Mouse (Mus musculus) forebrain, embryonic 11.5 days (tissue): ENCODE data around the gene Epha7. TPM values are rescaled to one million over a fixed set of nuclear protein-coding genes. Genes with fewer than 3 reads are reported as not detected.
A peak's percentile ranks its signal among the peaks of the same experiment; 100 is the strongest.

ENCODE experiments used
- ATAC-seq: fragments of 200-750 bp; cut with Nextera tagmentation; replicated peaks from 2 replicates; pipeline ENCODE4 v1.8.0; 2017; ENCODE audit warnings: moderate TSS enrichment; ENCODE audit not compliant: low FRiP score
- DNase-seq: peaks from one replicate; pipeline ENCODE4 v3.0.0-alpha.2; 2017; ENCODE audit warnings: low spot score
- H3K27ac ChIP-seq: fragments of 300-500 bp; sonication (generic); 2 replicates; pipeline ENCODE4 v1.5.1; 2014; ENCODE audit warnings: low read depth, low read length
- H3K27me3 ChIP-seq: fragments of 300-500 bp; sonication (generic); 2 replicates; pipeline ENCODE4 v1.6.1; 2014; ENCODE audit warnings: mild to moderate bottlenecking, low read length, mixed read lengths; ENCODE audit not compliant: control insufficient read depth, insufficient read depth
- H3K36me3 ChIP-seq: fragments of 300-500 bp; sonication (generic); 2 replicates; pipeline ENCODE4 v1.6.1; 2014; ENCODE audit warnings: mild to moderate bottlenecking, low read length, moderate library complexity, mixed read lengths; ENCODE audit not compliant: control insufficient read depth, insufficient read depth
- H3K4me1 ChIP-seq: fragments of 300-500 bp; sonication (generic); replicated peaks from 2 replicates; pipeline ENCODE4 v1.6.1; 2014; ENCODE audit warnings: low read length, mixed read lengths; ENCODE audit not compliant: control insufficient read depth, insufficient read depth
- H3K4me2 ChIP-seq: fragments of 300-500 bp; sonication (generic); 2 replicates; pipeline ENCODE4 v1.6.1; 2014; ENCODE audit warnings: low read depth, mild to moderate bottlenecking, low read length, moderate library complexity, mixed read lengths; ENCODE audit not compliant: severe bottlenecking
- H3K4me3 ChIP-seq: fragments of 300-500 bp; sonication (generic); 2 replicates; pipeline ENCODE4 v1.5.1; 2014; ENCODE audit warnings: low read depth, low read length
- H3K9ac ChIP-seq: fragments of 300-500 bp; sonication (generic); 2 replicates; pipeline ENCODE4 v1.6.1; 2014; ENCODE audit warnings: low read length
- H3K9me3 ChIP-seq: fragments of 300-500 bp; sonication (generic); 2 replicates; pipeline ENCODE4 v1.6.1; 2016; ENCODE audit warnings: low read length, mixed read lengths; ENCODE audit not compliant: control insufficient read depth
- WGBS: fragments of 180-500 bp; shearing (Covaris S2); extraction: QIAGEN DNeasy Blood & Tissue Kit; methylation state at CpG from one replicate; pipeline ENCODE4 v1.1.7; 2014; 5-methylcytosine and 5-hydroxymethylcytosine counted together
- polyA plus RNA-seq: library from polyadenylated mRNA; unstranded; fragments of >200 nt; fragmentation: Nextera tagmentation; extraction: Ambion mirVana; gene quantifications from 2 replicates; pipeline ENCODE4 v1.2.1, GENCODE M21; 2014

Gene Epha7
- polyA plus RNA-seq, 1 experiment from 2014 or later, result 61.6 TPM

GRCm38 (mm10) chr4:28881271-28882044 lies 68.5 kb downstream of the Epha7 start:
- Histone ChIP-seq H3K4me2 (no peak overlapping the region), H3K9ac (no peak overlapping the region), H3K4me1 (peaks cover 3% of the 10 kb centered on the region; the same call in 1 of the 2 replicates), H3K27ac (no peak overlapping the region), H3K27me3 (no peaks in the 10 kb centered on the region), H3K9me3 (no peaks in the 10 kb centered on the region), H3K4me3 (no peak overlapping the region), H3K36me3 (no peaks in the 10 kb centered on the region)
- WGBS, result 33% methylated on average over 5 of the region's 5 CpGs
- ATAC-seq (no peak), DNase-seq (no peak)

DNA sequence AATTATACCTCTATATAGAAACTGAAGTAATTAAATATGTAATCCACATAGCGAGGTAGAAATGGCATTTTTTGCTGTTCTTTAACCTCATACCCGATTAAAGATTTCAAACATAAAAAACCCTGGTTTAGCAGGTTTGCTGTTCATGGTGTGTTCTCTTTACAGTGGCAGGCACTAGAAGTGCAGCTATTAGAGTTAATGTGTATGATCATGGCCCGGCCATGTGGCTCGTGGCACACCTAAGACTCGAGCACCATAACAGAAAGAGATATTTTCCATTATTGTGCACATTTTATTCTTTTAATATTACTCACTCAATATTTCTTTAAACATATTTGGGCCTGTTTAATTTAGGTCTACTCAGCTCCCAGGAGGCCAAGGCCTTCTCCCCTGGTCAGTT lies 76.7 kb downstream of the Epha7 start:
- Histone ChIP-seq H3K4me2 (no peak overlapping the region), H3K4me3 (no peak overlapping the region), H3K9me3 (no peaks in the 10 kb centered on the region), H3K27me3 (no peaks in the 10 kb centered on the region), H3K27ac (no peak overlapping the region), H3K9ac (no peak overlapping the region), H3K4me1 (no peaks in the 10 kb centered on the region), H3K36me3 (no peaks in the 10 kb centered on the region)
- 90% methylated on average over 5 of the region's 5 CpGs for WGBS
- DNase-seq (no peak), ATAC-seq (no peak)

- no peaks in the 10 kb centered on the region for H3K27me3 ChIP-seq
- no peak overlapping the region for H3K9ac ChIP-seq
- 76% methylated on average over 3 of the region's 3 CpGs for WGBS
- DNase-seq (no peak), ATAC-seq (no peak)
- H3K4me1 ChIP-seq, result no peaks in the 10 kb centered on the region
- no peak overlapping the region for H3K4me3 ChIP-seq
- no peaks in the 10 kb centered on the region for H3K9me3 ChIP-seq
- no peaks in the 10 kb centered on the region for H3K36me3 ChIP-seq
- no peak overlapping the region for H3K4me2 ChIP-seq
- H3K27ac ChIP-seq, result no peak overlapping the region
These were observed 77.2 kb downstream of the Epha7 start for GRCm38 (mm10) chr4:28890102-28890501.

- Histone ChIP-seq H3K9me3 (no peaks in the 10 kb centered on the region), H3K27me3 (no peaks in the 10 kb centered on the region), H3K9ac (no peak overlapping the region), H3K4me2 (no peak overlapping the region), H3K36me3 (no peaks in the 10 kb centered on the region), H3K4me1 (no peaks in the 10 kb centered on the region), H3K27ac (no peak overlapping the region), H3K4me3 (no peak overlapping the region)
- ATAC-seq (no peak), DNase-seq (no peak)
- 91% methylated on average over 7 of the region's 7 CpGs for WGBS
These were observed 82.5 kb downstream of the Epha7 start for GRCm38 (mm10) chr4:28895480-28895879.

DNA sequence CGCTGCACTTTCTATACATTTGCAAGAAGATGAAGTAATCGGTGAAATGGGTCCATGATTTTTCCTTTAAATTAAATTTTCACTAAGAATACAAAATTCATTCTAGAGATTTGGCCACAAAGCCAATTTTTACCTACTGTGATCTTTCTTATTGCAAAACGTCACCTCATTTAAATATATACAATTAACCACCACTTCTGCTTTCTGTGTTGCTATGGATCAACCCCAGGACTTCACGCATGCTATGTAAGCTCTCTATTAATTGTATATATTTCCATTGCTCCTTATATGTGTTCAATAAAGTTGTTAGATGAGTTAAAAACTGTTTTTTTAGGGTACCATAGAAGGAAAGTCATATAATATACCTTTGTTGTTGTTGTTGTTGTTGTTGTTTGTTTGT lies 86.4 kb downstream of the Epha7 start:
- H3K4me2 ChIP-seq, result no peak overlapping the region
- no peaks in the 10 kb centered on the region for H3K27me3 ChIP-seq
- H3K36me3 ChIP-seq, result no peaks in the 10 kb centered on the region
- H3K9me3 ChIP-seq, result no peaks in the 10 kb centered on the region
- H3K4me3 ChIP-seq, result no peak overlapping the region
- 88% methylated on average over 4 of the region's 4 CpGs for WGBS
- no peak overlapping the region for H3K27ac ChIP-seq
- ATAC-seq (no peak), DNase-seq (no peak)
- 0 out of 2 replicates have a peak, but pooled peaks cover 2% of the 10 kb centered on the region for H3K4me1 ChIP-seq
- no peak overlapping the region for H3K9ac ChIP-seq

DNA sequence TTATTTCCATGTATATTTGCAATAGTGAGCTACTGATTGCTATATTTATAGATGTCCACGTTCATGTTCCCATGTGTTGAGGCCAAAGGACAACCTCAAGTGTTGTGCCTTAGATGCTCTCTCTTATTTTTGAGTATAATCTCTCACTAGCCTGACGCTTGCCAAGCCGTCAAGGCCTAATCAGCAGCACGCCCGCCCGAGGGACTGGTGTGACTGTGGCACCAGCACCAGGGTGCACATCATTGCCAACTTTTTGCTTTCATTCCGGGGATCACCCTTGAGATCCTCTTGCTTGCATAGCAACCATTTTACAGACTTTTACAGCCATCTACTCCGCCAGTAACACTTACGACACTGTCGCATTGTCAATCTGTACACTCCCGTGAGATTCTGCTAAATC lies 86.9 kb downstream of the Epha7 start:
- DNase-seq (no peak), ATAC-seq (no peak)
- WGBS, result 91% methylated on average over 11 of the region's 11 CpGs
- Histone ChIP-seq H3K9me3 (no peaks in the 10 kb centered on the region), H3K4me2 (no peak overlapping the region), H3K4me1 (0 out of 2 replicates have a peak, but pooled peaks cover 2% of the 10 kb centered on the region), H3K36me3 (no peaks in the 10 kb centered on the region), H3K27me3 (no peaks in the 10 kb centered on the region), H3K27ac (no peak overlapping the region), H3K4me3 (no peak overlapping the region), H3K9ac (no peak overlapping the region)

DNA sequence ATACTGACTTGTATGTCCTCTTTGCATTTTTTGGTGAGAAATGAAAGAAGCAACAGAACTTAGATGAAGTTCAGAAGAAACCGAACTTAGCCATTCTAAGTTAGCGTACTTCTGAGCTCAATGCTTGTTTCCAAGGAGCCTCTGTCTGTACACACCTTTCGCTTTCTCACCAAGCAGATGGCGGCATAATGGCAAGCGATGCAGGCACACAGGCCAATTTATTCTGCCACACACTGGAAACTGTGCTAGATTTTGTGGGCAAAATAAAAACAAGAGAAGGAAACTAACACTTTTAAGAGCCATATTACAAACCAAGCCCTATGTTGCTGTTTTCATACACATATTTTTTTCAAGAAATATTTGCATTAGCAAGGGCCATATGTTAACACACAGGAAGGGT lies 88.6 kb downstream of the Epha7 start:
- 84% methylated on average over 5 of the region's 5 CpGs for WGBS
- H3K4me3 ChIP-seq, result no peak overlapping the region
- no peak for DNase-seq
- 0 out of 2 replicates have a peak, but pooled peaks cover 2% of the 10 kb centered on the region for H3K4me1 ChIP-seq
- no peak for ATAC-seq
- H3K27ac ChIP-seq, result no peak overlapping the region
- no peaks in the 10 kb centered on the region for H3K36me3 ChIP-seq
- no peak overlapping the region for H3K4me2 ChIP-seq
- H3K27me3 ChIP-seq, result no peaks in the 10 kb centered on the region
- no peaks in the 10 kb centered on the region for H3K9me3 ChIP-seq
- no peak overlapping the region for H3K9ac ChIP-seq

DNA sequence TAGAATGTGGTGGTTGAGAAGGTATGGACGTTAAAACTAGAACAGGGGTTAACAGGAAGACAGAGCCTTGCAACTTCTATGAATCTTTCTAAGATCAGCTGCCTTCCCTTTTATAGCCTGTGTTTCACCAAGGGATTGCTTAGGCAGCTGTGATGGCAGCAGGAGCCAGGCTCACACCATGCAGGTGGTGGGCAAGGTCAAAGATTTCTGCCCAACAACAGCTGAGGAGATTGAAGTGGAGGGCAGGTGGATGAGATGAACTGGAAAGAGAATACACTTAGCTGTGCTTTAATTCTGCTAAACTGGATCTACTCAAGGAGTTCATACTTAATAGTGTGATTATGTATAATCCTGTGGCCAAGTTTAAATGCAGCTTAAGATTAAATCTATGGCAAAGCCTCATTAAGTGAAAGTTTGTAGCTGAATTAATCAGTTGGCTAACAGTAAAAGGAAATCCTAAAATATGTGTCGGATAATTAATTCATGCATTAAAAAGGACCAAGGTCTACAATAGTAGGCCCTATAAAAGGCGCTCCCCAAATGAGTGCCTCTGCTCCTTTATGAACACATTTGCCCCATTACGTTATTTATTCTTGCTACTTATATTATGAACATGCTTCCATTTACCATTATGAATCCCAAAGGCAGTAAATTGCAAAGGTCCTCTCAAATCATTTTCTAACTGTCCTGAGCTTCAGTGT lies 89.2 kb downstream of the Epha7 start:
- ATAC-seq (peak; percentile 86), DNase-seq (peak; percentile 56)
- no peak overlapping the region for H3K4me2 ChIP-seq
- no peaks in the 10 kb centered on the region for H3K27me3 ChIP-seq
- no peak overlapping the region for H3K4me3 ChIP-seq
- 0 out of 2 replicates have a peak, but pooled peaks cover 2% of the 10 kb centered on the region for H3K4me1 ChIP-seq
- H3K27ac ChIP-seq, result peak overlapping the region; percentile 15; the same call in 1 of the 2 replicates
- WGBS, result 55% methylated on average over 4 of the region's 4 CpGs
- no peak overlapping the region for H3K9ac ChIP-seq
- H3K9me3 ChIP-seq, result no peaks in the 10 kb centered on the region
- H3K36me3 ChIP-seq, result no peaks in the 10 kb centered on the region
